Mouse (Mus musculus): Measurements from ENCODE around the gene AC170998.1. TPM values are rescaled to one million over a fixed set of nuclear protein-coding genes. Genes with fewer than 3 reads are reported as not detected.
"Not testable (repeated sequence)": the region's sequence is repeated elsewhere in the genome, so short reads cannot be mapped to it uniquely, and the experiment has no call there.

AC170998.1 gene
- total RNA-seq, 2 experiments from 2014 or later: 1.1 to 6.5 TPM

DNA sequence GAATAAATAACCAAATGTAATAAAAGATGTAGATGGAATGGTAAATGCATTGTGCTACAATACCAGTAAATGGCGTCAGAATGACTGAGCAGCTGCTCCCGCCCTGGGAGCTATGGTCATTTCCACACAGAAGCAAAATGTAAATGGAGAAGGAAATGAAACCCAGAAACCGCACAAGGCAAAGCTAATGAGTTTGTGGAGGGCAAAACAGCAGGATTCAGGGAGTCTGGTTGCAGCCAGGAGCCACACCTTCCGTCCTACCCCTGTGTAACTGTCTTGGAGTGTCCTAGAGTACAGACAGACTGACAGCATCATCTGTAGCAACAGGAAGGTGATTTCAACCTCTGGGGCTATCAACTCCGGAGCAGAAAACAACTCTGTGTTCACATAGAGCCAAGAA lies 30.6 kb downstream of the AC170998.1 start:
- ATAC-seq (replicated peaks; ENCODE audit: poor library complexity): peak; percentile 88

DNA sequence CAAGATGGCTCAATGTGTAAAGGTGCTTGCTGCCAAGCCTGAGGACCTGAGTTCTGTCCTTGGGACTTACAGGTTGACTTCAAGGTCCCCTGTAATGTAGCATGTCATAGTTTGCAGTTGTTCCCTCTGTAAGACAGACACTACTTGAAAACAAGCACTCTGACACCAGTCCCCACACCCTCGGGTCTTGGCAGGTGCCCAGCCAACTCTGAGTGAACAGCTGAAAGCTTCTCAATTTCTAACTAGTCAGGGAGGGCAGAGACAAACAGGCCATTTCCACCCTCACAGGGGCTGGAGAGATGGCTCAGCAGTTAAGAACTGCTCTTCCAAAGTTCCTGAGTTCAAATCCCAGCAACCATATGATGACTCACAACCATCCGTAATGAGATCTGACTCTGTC lies 31.6 kb downstream of the AC170998.1 start:
- no peak for ATAC-seq (replicated peaks; ENCODE audit: poor library complexity)

GRCm38 (mm10) chr17:28760736-28761312 lies 34.9 kb downstream of the AC170998.1 start:
- no peak for ATAC-seq (replicated peaks; ENCODE audit: poor library complexity)

DNA sequence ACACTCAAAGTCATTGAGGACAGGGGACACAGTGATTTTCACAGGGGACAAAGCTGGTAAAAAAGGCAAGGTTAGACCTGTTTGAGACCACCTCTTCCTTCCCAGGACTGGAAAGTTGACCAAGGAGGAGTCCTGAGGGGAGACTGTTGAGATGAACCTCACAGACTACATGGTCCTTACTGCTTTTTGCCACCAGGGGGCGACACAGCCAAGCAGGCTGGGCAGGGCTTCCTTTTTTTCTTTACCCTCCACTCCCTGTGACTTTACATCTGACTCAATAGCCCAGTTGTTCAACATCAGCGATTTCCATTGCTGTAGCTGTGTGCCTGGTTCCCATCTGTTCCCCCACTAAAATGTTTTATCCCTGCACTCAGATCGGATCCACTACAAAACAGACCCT lies 36.0 kb downstream of the AC170998.1 start:
- ATAC-seq (replicated peaks; ENCODE audit: poor library complexity): peak; percentile 95

DNA sequence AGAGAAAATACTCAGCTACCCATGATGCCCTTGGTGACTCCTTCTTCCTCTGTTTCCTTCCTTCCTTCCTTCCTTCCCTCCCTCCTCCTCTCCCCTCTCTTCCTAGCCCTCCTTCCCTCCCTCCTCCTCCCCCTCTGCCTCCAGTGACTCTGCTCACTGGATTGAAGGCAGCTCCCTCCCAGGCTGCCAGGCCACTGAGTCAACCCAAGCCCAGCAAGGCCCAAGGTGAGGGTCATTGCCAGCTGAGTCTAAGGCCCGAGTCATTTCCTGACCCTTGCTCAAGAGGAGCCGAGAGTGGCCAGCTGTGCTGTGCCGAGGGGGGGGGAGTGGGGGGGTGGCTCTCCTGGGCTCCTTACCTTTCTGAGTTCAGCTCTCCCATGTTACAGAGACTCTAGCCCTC lies 40.3 kb downstream of the AC170998.1 start:
- ATAC-seq (replicated peaks; ENCODE audit: poor library complexity): no peak

- ATAC-seq (replicated peaks; ENCODE audit: poor library complexity): no peak
Observed at GRCm38 (mm10) chr17:28766781-28767515, 41.1 kb downstream of the AC170998.1 start.

DNA sequence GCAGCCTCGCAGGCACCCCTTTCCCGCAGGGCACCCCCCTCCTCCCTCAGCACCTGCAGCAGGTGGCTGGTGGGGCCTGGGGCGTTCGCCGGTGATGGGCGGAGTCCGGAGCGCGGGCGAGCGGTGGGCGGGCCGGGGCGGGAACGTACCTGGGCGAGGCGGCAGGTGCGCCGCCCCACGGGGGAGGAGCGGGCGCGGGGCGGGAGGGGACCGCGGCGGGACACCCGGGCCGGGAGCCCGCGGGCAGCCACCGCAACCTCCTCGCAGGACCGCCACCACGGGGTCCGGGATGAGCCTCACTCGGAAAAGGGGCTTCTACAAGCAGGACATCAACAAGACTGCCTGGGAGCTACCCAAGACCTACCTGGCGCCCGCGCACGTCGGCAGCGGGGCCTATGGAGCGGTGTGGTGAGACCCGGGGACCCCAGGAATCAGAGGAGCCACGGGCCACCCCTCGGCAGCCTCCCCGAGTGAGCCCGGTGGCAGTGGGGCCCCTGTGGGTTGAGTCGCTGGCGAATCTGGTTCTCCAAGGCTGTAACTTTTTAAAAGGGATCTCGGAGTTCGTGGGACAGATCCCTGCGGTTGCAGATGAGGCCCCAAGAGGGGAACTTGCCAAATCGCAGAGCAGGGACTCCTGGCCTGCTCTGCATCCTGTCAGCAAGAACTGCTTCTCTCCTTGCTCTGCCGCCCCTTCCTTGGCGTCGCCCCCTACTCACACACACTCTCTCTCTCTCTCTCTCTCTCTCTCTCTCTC lies 43.4 kb downstream of the AC170998.1 start, which contains the start of gene Mapk13:
TSS of gene Mapk13 (plus strand) at position 177 of the 754 bp plus-strand sequence.
- peak; percentile 68 for ATAC-seq (replicated peaks; ENCODE audit: poor library complexity)

GRCm38 (mm10) chr17:28769875-28770421 lies 44.1 kb downstream of the AC170998.1 start:
- peak; percentile 40 for ATAC-seq (replicated peaks; ENCODE audit: poor library complexity)

DNA sequence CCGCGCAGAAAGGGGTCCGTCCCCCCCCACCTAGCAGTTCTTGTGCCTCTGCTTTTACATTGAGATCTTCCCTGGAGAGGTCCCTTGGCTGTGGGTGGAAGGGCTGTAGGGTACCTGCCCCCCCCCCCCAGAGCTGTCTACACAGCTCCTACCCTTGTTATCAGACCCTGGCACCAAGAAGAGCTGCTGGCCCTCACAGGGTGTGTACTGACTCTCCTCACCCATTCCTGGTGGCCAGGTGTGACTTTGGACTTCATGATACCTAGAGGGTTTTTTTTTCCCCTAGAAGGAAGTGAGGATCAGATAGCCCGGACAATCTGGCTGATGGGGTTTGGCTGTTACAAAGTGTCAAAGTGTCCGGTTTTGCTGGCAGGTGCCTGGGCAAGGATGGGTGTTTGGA lies 45.4 kb downstream of the AC170998.1 start:
- ATAC-seq (replicated peaks; ENCODE audit: poor library complexity): no peak

GRCm38 (mm10) chr17:28774303-28774702 lies 48.4 kb downstream of the AC170998.1 start:
- ATAC-seq (replicated peaks; ENCODE audit: poor library complexity): not testable (repeated sequence)

DNA sequence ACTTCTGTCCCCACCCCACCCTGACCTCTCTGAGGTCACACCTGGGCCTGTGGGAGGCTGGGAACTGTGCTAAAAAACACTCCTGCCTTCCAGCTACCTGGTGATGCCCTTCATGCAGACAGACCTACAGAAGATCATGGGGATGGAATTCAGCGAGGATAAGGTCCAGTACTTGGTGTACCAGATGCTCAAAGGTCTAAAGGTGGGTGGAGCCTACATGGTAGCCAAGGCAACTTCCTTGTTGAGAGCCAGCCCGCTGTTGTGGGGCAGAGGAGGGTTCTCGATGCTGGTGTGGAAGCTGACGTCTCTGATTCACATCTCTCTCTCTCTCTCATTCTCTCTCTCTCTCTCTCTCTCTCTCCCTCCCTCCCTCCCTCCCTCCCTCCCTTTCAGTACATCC lies 49.3 kb downstream of the AC170998.1 start:
- no peak for ATAC-seq (replicated peaks; ENCODE audit: poor library complexity)

Other genes with a start within 250 kb of the AC170998.1 start
- gene Fkbp5, start 208.6 kb upstream of the AC170998.1 start, total RNA-seq (2015): 25.8 and 30.0 TPM in 2 replicates
- gene Fkbp5, start 208.6 kb upstream of the AC170998.1 start, total RNA-seq (2017): 40.2 and 58.9 TPM in 2 replicates
- not detected in 2 replicates for gene Armc12, start 195.3 kb upstream of the AC170998.1 start, total RNA-seq (2015)
- gene Armc12, start 195.3 kb upstream of the AC170998.1 start, total RNA-seq (2017): not detected in 2 replicates
- gene Clpsl2, start 176.7 kb upstream of the AC170998.1 start, total RNA-seq (2015): not detected in 2 replicates
- not detected in 2 replicates for gene Clpsl2, start 176.7 kb upstream of the AC170998.1 start, total RNA-seq (2017)
- not detected in 2 replicates for gene Clps, start 165.3 kb upstream of the AC170998.1 start, total RNA-seq (2015)
- not detected in 2 replicates for gene Clps, start 165.3 kb upstream of the AC170998.1 start, total RNA-seq (2017)
- gene Lhfpl5, start 150.4 kb upstream of the AC170998.1 start, total RNA-seq (2015): not detected in 2 replicates
- not detected in 2 replicates for gene Lhfpl5, start 150.4 kb upstream of the AC170998.1 start, total RNA-seq (2017)
- 129 and 131 TPM in 2 replicates for gene Srpk1, start 103.4 kb upstream of the AC170998.1 start, total RNA-seq (2015)
- 134 and 140 TPM in 2 replicates for gene Srpk1, start 103.4 kb upstream of the AC170998.1 start, total RNA-seq (2017)
- 1.3 and 3.0 TPM in 2 replicates for gene Slc26a8, start 35.9 kb upstream of the AC170998.1 start, total RNA-seq (2015)
- 0.21 and 1.5 TPM in 2 replicates for gene Slc26a8, start 35.9 kb upstream of the AC170998.1 start, total RNA-seq (2017)
- 111 TPM in 2 replicates for gene Mapk14, start 34.8 kb upstream of the AC170998.1 start, total RNA-seq (2015)
- gene Mapk14, start 34.8 kb upstream of the AC170998.1 start, total RNA-seq (2017): 100 and 110 TPM in 2 replicates
- 1.3 and 2.2 TPM in 2 replicates for gene Mapk13, start 43.2 kb downstream of the AC170998.1 start, total RNA-seq (2015)
- gene Mapk13, start 43.2 kb downstream of the AC170998.1 start, total RNA-seq (2017): 1.1 and 4.8 TPM in 2 replicates
- 29.5 and 29.9 TPM in 2 replicates for gene Brpf3, start 75.0 kb downstream of the AC170998.1 start, total RNA-seq (2015)
- gene Brpf3, start 75.0 kb downstream of the AC170998.1 start, total RNA-seq (2017): 3.4 and 3.9 TPM in 2 replicates
- 0.02 and 0.10 TPM in 2 replicates for gene Pnpla1, start 132.3 kb downstream of the AC170998.1 start, total RNA-seq (2015)
- 0.14 TPM in 1 of 2 replicates, not detected in the other for gene Pnpla1, start 132.3 kb downstream of the AC170998.1 start, total RNA-seq (2017)
- 0.66 and 1.4 TPM in 2 replicates for gene 4930539E08Rik, start 189.2 kb downstream of the AC170998.1 start, total RNA-seq (2015)
- gene 4930539E08Rik, start 189.2 kb downstream of the AC170998.1 start, total RNA-seq (2017): 0.96 and 1.1 TPM in 2 replicates
- 0.66 and 0.77 TPM in 2 replicates for gene Pxt1, start 217.8 kb downstream of the AC170998.1 start, total RNA-seq (2015)
- 0.27 TPM in 1 of 2 replicates, not detected in the other for gene Pxt1, start 217.8 kb downstream of the AC170998.1 start, total RNA-seq (2017)
- gene Kctd20, start 225.9 kb downstream of the AC170998.1 start, total RNA-seq (2015): 74.0 and 89.7 TPM in 2 replicates
- 130 and 137 TPM in 2 replicates for gene Kctd20, start 225.9 kb downstream of the AC170998.1 start, total RNA-seq (2017)